Mouse (Mus musculus) megakaryocyte, adult 5-6 weeks (primary cell): ENCODE data around the gene Olfr979. TPM values are rescaled to one million over a fixed set of nuclear protein-coding genes. Genes with fewer than 3 reads are reported as not detected.
"Not testable (repeated sequence)": the region's sequence is repeated elsewhere in the genome, so short reads cannot be mapped to it uniquely, and the experiment has no call there.

ENCODE experiments used
- ATAC-seq: 2 replicates; pipeline ENCODE4 v1.8.0; 2016; ENCODE audit warnings: mild to moderate bottlenecking, inconsistent platforms; ENCODE audit not compliant: poor library complexity, severe bottlenecking
- total RNA-seq, 2 experiments: library from RNA; stranded (forward) in 1 of 2; stranded (reverse) in 1 of 2; fragments of 153-499, 151-499 nt in 1 of 2; fragments of 221-1000, 200-1000 nt in 1 of 2; gene quantifications; 2 replicates each; pipeline versions ENCODE4 v1.2.3 to v1.2.4; 2015 to 2017

Olfr979 gene
- total RNA-seq (2015) (not detected in 2 replicates), total RNA-seq (2017) (not detected in 2 replicates)

- ATAC-seq: no peak
These were observed at the start of gene Olfr979 for GRCm38 (mm10) chr9:40003365-40003764. TSS of gene Olfr979 (minus strand) at chr9:40003465.

- no peak for ATAC-seq
These were observed 46.9 kb upstream of the Olfr979 start for GRCm38 (mm10) chr9:40050138-40050537.

- ATAC-seq: no peak
These were observed 17.9 kb upstream of the Olfr979 start, which contains the start of gene Olfr981 for GRCm38 (mm10) chr9:40021164-40021563. TSS of gene Olfr981 (plus strand) at chr9:40021464.

GRCm38 (mm10) chr9:40009482-40009881 is 6.2 kb upstream of the Olfr979 start, which contains the start of gene Olfr980:
TSS of gene Olfr980 (minus strand) at chr9:40009582.
- no peak for ATAC-seq

- ATAC-seq: no peak
These were observed 11.5 kb downstream of the Olfr979 start, which contains the start of gene Olfr978 for GRCm38 (mm10) chr9:39991813-39992212. TSS of gene Olfr978 (plus strand) at chr9:39992113.

GRCm38 (mm10) chr9:39976581-39977145 is 26.6 kb downstream of the Olfr979 start:
- not testable (repeated sequence) for ATAC-seq

GRCm38 (mm10) chr9:39961033-39961432 is 42.2 kb downstream of the Olfr979 start, which contains the start of gene Olfr976:
TSS of gene Olfr976 (minus strand) at chr9:39961133.
- ATAC-seq: not testable (repeated sequence)

- no peak for ATAC-seq
These were observed 51.3 kb downstream of the Olfr979 start, which contains the start of gene Olfr975 for GRCm38 (mm10) chr9:39951946-39952345. TSS of gene Olfr975 (minus strand) at chr9:39952046.

Other genes with a start within 250 kb of the Olfr979 start
- not detected in 2 replicates for gene Olfr968, start 220.2 kb downstream of the Olfr979 start, total RNA-seq (2015)
- not detected in 2 replicates for gene Olfr968, start 220.2 kb downstream of the Olfr979 start, total RNA-seq (2017)
- not detected in 2 replicates for gene Olfr969, start 212.5 kb downstream of the Olfr979 start, total RNA-seq (2015)
- gene Olfr969, start 212.5 kb downstream of the Olfr979 start, total RNA-seq (2017): not detected in 2 replicates
- gene Olfr970, start 194.6 kb downstream of the Olfr979 start, total RNA-seq (2015): not detected in 2 replicates
- gene Olfr970, start 194.6 kb downstream of the Olfr979 start, total RNA-seq (2017): not detected in 2 replicates
- gene Olfr971, start 166.6 kb downstream of the Olfr979 start, total RNA-seq (2015): not detected in 2 replicates
- gene Olfr971, start 166.6 kb downstream of the Olfr979 start, total RNA-seq (2017): not detected in 2 replicates
- not detected in 2 replicates for gene Olfr972, start 137.0 kb downstream of the Olfr979 start, total RNA-seq (2015)
- not detected in 2 replicates for gene Olfr972, start 137.0 kb downstream of the Olfr979 start, total RNA-seq (2017)
- not detected in 2 replicates for gene Olfr229, start 96.1 kb downstream of the Olfr979 start, total RNA-seq (2015)
- gene Olfr229, start 96.1 kb downstream of the Olfr979 start, total RNA-seq (2017): not detected in 2 replicates
- not detected in 2 replicates for gene Olfr974, start 66.0 kb downstream of the Olfr979 start, total RNA-seq (2015)
- gene Olfr974, start 66.0 kb downstream of the Olfr979 start, total RNA-seq (2017): not detected in 2 replicates
- gene Olfr975, start 51.4 kb downstream of the Olfr979 start, total RNA-seq (2015): not detected in 2 replicates
- gene Olfr975, start 51.4 kb downstream of the Olfr979 start, total RNA-seq (2017): not detected in 2 replicates
- not detected in 2 replicates for gene Olfr976, start 42.3 kb downstream of the Olfr979 start, total RNA-seq (2015)
- not detected in 2 replicates for gene Olfr976, start 42.3 kb downstream of the Olfr979 start, total RNA-seq (2017)
- gene Olfr978, start 11.4 kb downstream of the Olfr979 start, total RNA-seq (2015): not detected in 2 replicates
- gene Olfr978, start 11.4 kb downstream of the Olfr979 start, total RNA-seq (2017): not detected in 2 replicates
- gene Olfr980, start 6.1 kb upstream of the Olfr979 start, total RNA-seq (2015): not detected in 2 replicates
- not detected in 2 replicates for gene Olfr980, start 6.1 kb upstream of the Olfr979 start, total RNA-seq (2017)
- not detected in 2 replicates for gene Olfr981, start 18.0 kb upstream of the Olfr979 start, total RNA-seq (2015)
- gene Olfr981, start 18.0 kb upstream of the Olfr979 start, total RNA-seq (2017): not detected in 2 replicates
- not detected in 2 replicates for gene Olfr982, start 70.4 kb upstream of the Olfr979 start, total RNA-seq (2015)
- not detected in 2 replicates for gene Olfr982, start 70.4 kb upstream of the Olfr979 start, total RNA-seq (2017)
- not detected in 2 replicates for gene Olfr983, start 90.1 kb upstream of the Olfr979 start, total RNA-seq (2015)
- gene Olfr983, start 90.1 kb upstream of the Olfr979 start, total RNA-seq (2017): not detected in 2 replicates
- not detected in 2 replicates for gene Olfr984, start 110.7 kb upstream of the Olfr979 start, total RNA-seq (2015)
- 0.04 TPM in 1 of 2 replicates, not detected in the other for gene Olfr984, start 110.7 kb upstream of the Olfr979 start, total RNA-seq (2017)
- not detected in 2 replicates for gene Olfr985, start 126.7 kb upstream of the Olfr979 start, total RNA-seq (2015)
- not detected in 2 replicates for gene Olfr985, start 126.7 kb upstream of the Olfr979 start, total RNA-seq (2017)
- gene Tmem225, start 144.7 kb upstream of the Olfr979 start, total RNA-seq (2015): not detected in 2 replicates
- not detected in 2 replicates for gene Tmem225, start 144.7 kb upstream of the Olfr979 start, total RNA-seq (2017)
- gene Olfr986, start 177.5 kb upstream of the Olfr979 start, total RNA-seq (2015): not detected in 2 replicates
- not detected in 2 replicates for gene Olfr986, start 177.5 kb upstream of the Olfr979 start, total RNA-seq (2017)
- gene Zfp202, start 188.9 kb upstream of the Olfr979 start, total RNA-seq (2015): 1.9 and 2.0 TPM in 2 replicates
- 1.4 and 1.6 TPM in 2 replicates for gene Zfp202, start 188.9 kb upstream of the Olfr979 start, total RNA-seq (2017)